Mouse (Mus musculus) lung, postnatal 0 days (tissue): ENCODE measurements around the gene Slmap. TPM values are rescaled to one million over a fixed set of nuclear protein-coding genes. Genes with fewer than 3 reads are reported as not detected.
A peak's percentile ranks its signal among the peaks of the same experiment; 100 is the strongest.

Experiments used
- ATAC-seq: fragments of 200-750 bp; cut with Nextera tagmentation; 2 replicates; pipeline ENCODE4 v1.8.0; 2017; ENCODE audit warnings: moderate library complexity
- DNase-seq: peaks from one replicate; pipeline ENCODE4 v3.0.0-alpha.2; 2016; ENCODE audit warnings: low spot score
- H3K27ac ChIP-seq: fragments of 300-500 bp; sonication (generic); 2 replicates; pipeline ENCODE4 v1.5.1; 2014; ENCODE audit warnings: antibody characterized with exemption, mild to moderate bottlenecking, low read length, mixed read lengths
- H3K27me3 ChIP-seq: fragments of 300-500 bp; sonication (generic); replicated peaks from 2 replicates; pipeline ENCODE4 v1.6.1; 2014; ENCODE audit warnings: low read length, mixed read lengths; ENCODE audit not compliant: insufficient read depth
- H3K36me3 ChIP-seq: fragments of 300-500 bp; sonication (generic); 2 replicates; pipeline ENCODE4 v1.6.1; 2014; ENCODE audit warnings: low read length, mixed read lengths; ENCODE audit not compliant: insufficient read depth
- H3K4me1 ChIP-seq: fragments of 300-500 bp; sonication (generic); 2 replicates; pipeline ENCODE4 v1.6.1; 2014; ENCODE audit warnings: antibody characterized with exemption, low read depth, low read length, mixed read lengths; ENCODE audit not compliant: insufficient read depth
- H3K4me2 ChIP-seq: fragments of 300-500 bp; sonication (generic); replicated peaks from 2 replicates; pipeline ENCODE4 v1.6.1; 2014; ENCODE audit warnings: low read depth, mild to moderate bottlenecking, low read length, moderate library complexity, mixed read lengths
- H3K4me3 ChIP-seq: fragments of 300-500 bp; sonication (generic); 2 replicates; pipeline ENCODE4 v1.5.1; 2014; ENCODE audit warnings: low read depth, low read length
- H3K9ac ChIP-seq: fragments of 300-500 bp; sonication (generic); replicated peaks from 2 replicates; pipeline ENCODE4 v1.6.1; 2014; ENCODE audit warnings: low read depth, mild to moderate bottlenecking
- H3K9me3 ChIP-seq: fragments of 300-500 bp; sonication (generic); 2 replicates; pipeline ENCODE4 v1.6.1; 2016; ENCODE audit warnings: low read length, mixed read lengths
- CTCF ChIP-seq: IDR thresholded peaks from 2 replicates; pipeline ENCODE4 v1.5.1; 2016; ENCODE audit warnings: antibody characterized with exemption, mild to moderate bottlenecking
- EP300 ChIP-seq: IDR thresholded peaks from 2 replicates; pipeline ENCODE4 v1.6.1; 2016; ENCODE audit warnings: antibody characterized with exemption, mild to moderate bottlenecking, control low read depth
- WGBS: fragments of 180-500 bp; shearing (Covaris S2); extraction: QIAGEN DNeasy Blood & Tissue Kit; methylation state at CpG from one replicate; pipeline ENCODE4 v1.1.7; 2014; 5-methylcytosine and 5-hydroxymethylcytosine counted together
- polyA plus RNA-seq: library from polyadenylated mRNA; unstranded; fragments of >200 nt; fragmentation: Nextera tagmentation; extraction: Ambion mirVana; gene quantifications from 2 replicates; pipeline ENCODE4 v1.2.1, GENCODE M21; 2015

Slmap gene
- polyA plus RNA-seq, 1 experiment from 2014 or later: 19.6 TPM

DNA sequence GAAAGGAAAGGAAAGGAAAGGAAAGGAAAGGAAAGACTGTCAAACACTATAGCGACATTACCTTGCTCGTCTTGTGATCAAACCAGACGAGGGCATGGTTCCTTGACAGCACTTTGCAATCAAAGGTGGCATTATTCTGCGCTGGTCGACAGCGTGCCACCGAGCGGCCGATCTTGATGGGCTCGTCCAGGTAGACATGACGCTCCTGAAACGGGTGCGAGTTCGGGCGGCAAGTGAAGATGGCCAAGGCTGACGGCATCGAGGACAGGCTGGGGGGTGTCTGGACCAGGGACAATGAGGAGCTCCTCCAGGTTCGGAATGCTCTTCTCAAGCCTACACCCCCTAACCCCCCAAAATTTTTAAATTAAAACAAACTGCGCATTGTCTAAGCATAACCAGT is 1.5 kb downstream of the Slmap start:
- peak overlapping the region; percentile 94 for H3K4me2 ChIP-seq
- WGBS: 8% methylated on average over 19 of the region's 19 CpGs
- DNase-seq: no peak
- no peaks in the 10 kb centered on the region for H3K36me3 ChIP-seq
- TF ChIP-seq EP300 (no peak), CTCF (no peak)
- no peaks in the 10 kb centered on the region for H3K9me3 ChIP-seq
- H3K27ac ChIP-seq: no peak overlapping the region
- H3K9ac ChIP-seq: peak overlapping the region; percentile 82
- H3K27me3 ChIP-seq: no peaks in the 10 kb centered on the region
- peaks cover 7% of the 10 kb centered on the region; the same call in 1 of the 2 replicates for H3K4me1 ChIP-seq
- H3K4me3 ChIP-seq: peak overlapping the region; percentile 97
- no peak for ATAC-seq

GRCm38 (mm10) chr14:26532752-26533151 is 2.0 kb downstream of the Slmap start:
- no peak for TF ChIP-seq CTCF
- no peak for TF ChIP-seq EP300
- H3K9ac ChIP-seq: peak overlapping the region; percentile 82; the same call in 1 of the 2 replicates
- peak overlapping the region; percentile 94 for H3K4me2 ChIP-seq
- peaks cover 7% of the 10 kb centered on the region; the same call in 1 of the 2 replicates for H3K4me1 ChIP-seq
- H3K27ac ChIP-seq: no peak overlapping the region
- no peaks in the 10 kb centered on the region for H3K9me3 ChIP-seq
- no peaks in the 10 kb centered on the region for H3K36me3 ChIP-seq
- DNase-seq (peak; percentile 24), ATAC-seq (no peak)
- 34% methylated on average over 9 of the region's 9 CpGs for WGBS
- H3K4me3 ChIP-seq: peak overlapping the region; percentile 97
- H3K27me3 ChIP-seq: no peaks in the 10 kb centered on the region

GRCm38 (mm10) chr14:26531410-26532313 is 3.1 kb downstream of the Slmap start:
- Histone ChIP-seq H3K4me3 (no peak overlapping the region), H3K9ac (no peak overlapping the region)

GRCm38 (mm10) chr14:26530350-26530749 is 4.4 kb downstream of the Slmap start:
- H3K4me2 ChIP-seq: no peak overlapping the region
- WGBS: 52% methylated on average over 7 of the region's 7 CpGs
- H3K27ac ChIP-seq: no peak overlapping the region
- H3K9ac ChIP-seq: no peak overlapping the region
- no peak for DNase-seq
- H3K27me3 ChIP-seq: no peaks in the 10 kb centered on the region
- H3K4me1 ChIP-seq: peaks cover 7% of the 10 kb centered on the region; the same call in 1 of the 2 replicates
- H3K36me3 ChIP-seq: no peaks in the 10 kb centered on the region
- H3K9me3 ChIP-seq: no peaks in the 10 kb centered on the region
- TF ChIP-seq EP300 (no peak), CTCF (no peak)
- ATAC-seq: no peak
- H3K4me3 ChIP-seq: no peak overlapping the region

More at GRCm38 (mm10) chr14:26531410-26532313, 3.1 kb downstream of the Slmap start:
- DNase-seq: no peak
- H3K27ac ChIP-seq: no peak overlapping the region
- TF ChIP-seq CTCF (no peak), EP300 (no peak)
- H3K36me3 ChIP-seq: no peaks in the 10 kb centered on the region
- no peak overlapping the region; the same call in 1 of the 2 replicates for H3K4me2 ChIP-seq
- H3K4me1 ChIP-seq: peaks cover 7% of the 10 kb centered on the region; the same call in 1 of the 2 replicates
- WGBS: 56% methylated on average over 10 of the region's 10 CpGs
- H3K9me3 ChIP-seq: no peaks in the 10 kb centered on the region
- no peak for ATAC-seq
- no peaks in the 10 kb centered on the region for H3K27me3 ChIP-seq

GRCm38 (mm10) chr14:26528296-26528695 is 6.4 kb downstream of the Slmap start:
- WGBS: 53% methylated on average over 2 of the region's 2 CpGs
- ATAC-seq: no peak
- H3K4me1 ChIP-seq: peaks cover 7% of the 10 kb centered on the region; the same call in 1 of the 2 replicates
- TF ChIP-seq EP300 (no peak), CTCF (no peak)
- H3K27ac ChIP-seq: no peak overlapping the region
- H3K4me3 ChIP-seq: no peak overlapping the region
- no peak overlapping the region for H3K9ac ChIP-seq
- H3K4me2 ChIP-seq: no peak overlapping the region
- no peaks in the 10 kb centered on the region for H3K9me3 ChIP-seq
- H3K36me3 ChIP-seq: no peaks in the 10 kb centered on the region
- DNase-seq: peak; percentile 39
- H3K27me3 ChIP-seq: no peaks in the 10 kb centered on the region

DNA sequence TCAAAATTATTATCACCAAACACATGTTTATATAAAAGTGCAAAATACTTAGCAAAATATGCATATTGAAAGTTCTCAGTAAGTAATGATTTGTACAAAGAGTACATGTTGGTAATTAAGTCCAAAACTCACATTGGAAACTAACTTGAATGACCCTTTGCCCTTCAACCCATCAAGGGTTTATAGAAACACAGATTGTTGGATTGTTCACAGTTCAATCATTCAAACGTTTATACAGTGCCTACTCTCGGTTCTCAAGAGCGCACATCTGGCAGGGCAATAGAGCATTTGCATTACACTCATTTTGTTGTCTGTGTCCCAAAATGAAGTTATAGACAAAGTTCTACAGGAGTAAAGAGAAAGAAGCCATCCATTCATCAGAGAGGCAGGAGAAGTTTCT is 8.8 kb downstream of the Slmap start:
- TF ChIP-seq EP300 (no peak), CTCF (no peak)
- DNase-seq (no peak), ATAC-seq (no peak)
- Histone ChIP-seq H3K4me1 (peaks cover 7% of the 10 kb centered on the region; the same call in 1 of the 2 replicates), H3K9me3 (no peaks in the 10 kb centered on the region), H3K36me3 (no peaks in the 10 kb centered on the region), H3K27me3 (no peaks in the 10 kb centered on the region), H3K4me3 (no peak overlapping the region), H3K4me2 (no peak overlapping the region), H3K9ac (no peak overlapping the region), H3K27ac (no peak overlapping the region)
- WGBS: 34% methylated on average over 3 of the region's 3 CpGs
